Mouse (Mus musculus) midbrain, embryonic 16.5 days (tissue): Measurements from ENCODE around the gene Hmgcr. TPM values are rescaled to one million over a fixed set of nuclear protein-coding genes. Genes with fewer than 3 reads are reported as not detected.
"Not testable (repeated sequence)": the region's sequence is repeated elsewhere in the genome, so short reads cannot be mapped to it uniquely, and the experiment has no call there.

ENCODE experiments used
- ATAC-seq: fragments of 200-750 bp; cut with Nextera tagmentation; 2 replicates; pipeline ENCODE4 v1.8.0; 2017; ENCODE audit warnings: moderate TSS enrichment
- H3K27ac ChIP-seq: fragments of 300-500 bp; sonication (generic); 2 replicates; pipeline ENCODE4 v1.5.1; 2014; ENCODE audit warnings: mild to moderate bottlenecking, low read length, mixed read lengths
- H3K27me3 ChIP-seq: fragments of 300-500 bp; sonication (generic); 2 replicates; pipeline ENCODE4 v1.6.1; 2014; ENCODE audit warnings: low read depth, low read length, mixed read lengths; ENCODE audit not compliant: control insufficient read depth, insufficient read depth
- H3K36me3 ChIP-seq: fragments of 300-500 bp; sonication (generic); 2 replicates; pipeline ENCODE4 v1.6.1; 2014; ENCODE audit warnings: mild to moderate bottlenecking, low read length, moderate library complexity, mixed read lengths; ENCODE audit not compliant: control insufficient read depth, insufficient read depth
- H3K4me1 ChIP-seq: fragments of 300-500 bp; sonication (generic); 2 replicates; pipeline ENCODE4 v1.6.1; 2014; ENCODE audit warnings: mild to moderate bottlenecking, low read length, mixed read lengths; ENCODE audit not compliant: control insufficient read depth, insufficient read depth
- H3K4me2 ChIP-seq: fragments of 300-500 bp; sonication (generic); 2 replicates; pipeline ENCODE4 v1.6.1; 2014; ENCODE audit warnings: mild to moderate bottlenecking, low read length, mixed read lengths
- H3K4me3 ChIP-seq: fragments of 300-500 bp; sonication (generic); 2 replicates; pipeline ENCODE4 v1.5.1; 2014; ENCODE audit warnings: low read depth, mild to moderate bottlenecking, low read length, moderate library complexity, mixed read lengths
- H3K9ac ChIP-seq: fragments of 300-500 bp; sonication (generic); 2 replicates; pipeline ENCODE4 v1.6.1; 2014; ENCODE audit warnings: low read depth, low read length, mixed read lengths
- H3K9me3 ChIP-seq: fragments of 300-500 bp; sonication (generic); replicated peaks from 2 replicates; pipeline ENCODE4 v1.6.1; 2014; ENCODE audit warnings: mild to moderate bottlenecking, low read length, mixed read lengths; ENCODE audit not compliant: control insufficient read depth, poor library complexity, severe bottlenecking
- WGBS: fragments of 180-500 bp; shearing (Covaris S2); extraction: QIAGEN DNeasy Blood & Tissue Kit; methylation state at CpG from one replicate; pipeline ENCODE4 v1.1.7; 2014; 5-methylcytosine and 5-hydroxymethylcytosine counted together
- polyA plus RNA-seq: library from polyadenylated mRNA; unstranded; fragments of >200 nt; fragmentation: Nextera tagmentation; extraction: Ambion mirVana; gene quantifications from 2 replicates; pipeline ENCODE4 v1.2.1, GENCODE M21; 2015

The Hmgcr gene
- polyA plus RNA-seq, 1 experiment from 2014 or later, result 240 TPM

DNA sequence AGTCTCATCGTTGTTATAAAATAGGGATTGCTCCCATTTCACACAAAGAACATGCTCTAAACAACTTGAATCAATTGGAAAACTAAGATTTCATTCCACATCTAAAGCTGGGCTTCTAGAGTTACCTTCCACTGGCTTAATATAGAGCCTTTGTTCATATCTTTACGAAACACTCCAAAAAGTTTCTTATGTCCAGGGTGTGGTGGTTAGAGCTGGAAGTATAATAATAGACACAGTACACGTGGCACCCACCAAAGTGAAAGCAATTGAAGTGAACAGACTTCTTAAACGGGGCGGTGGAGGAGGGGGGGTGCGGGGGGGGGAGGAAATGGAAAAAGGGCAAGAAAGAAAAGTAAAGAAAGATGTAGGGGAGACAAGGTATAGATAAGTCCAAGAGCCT is 1.5 kb upstream of the Hmgcr start:
- H3K4me2 ChIP-seq, result no peak overlapping the region
- no peak overlapping the region for H3K4me3 ChIP-seq
- peak overlapping the region; percentile 99; the same call in 1 of the 2 replicates for H3K27ac ChIP-seq
- 79% methylated on average over 6 of the region's 6 CpGs for WGBS
- H3K9me3 ChIP-seq, result no peaks in the 10 kb centered on the region
- H3K9ac ChIP-seq, result no peak overlapping the region
- no peak for ATAC-seq
- no peaks in the 10 kb centered on the region for H3K36me3 ChIP-seq
- no peaks in the 10 kb centered on the region for H3K27me3 ChIP-seq
- peaks cover 28% of the 10 kb centered on the region for H3K4me1 ChIP-seq

DNA sequence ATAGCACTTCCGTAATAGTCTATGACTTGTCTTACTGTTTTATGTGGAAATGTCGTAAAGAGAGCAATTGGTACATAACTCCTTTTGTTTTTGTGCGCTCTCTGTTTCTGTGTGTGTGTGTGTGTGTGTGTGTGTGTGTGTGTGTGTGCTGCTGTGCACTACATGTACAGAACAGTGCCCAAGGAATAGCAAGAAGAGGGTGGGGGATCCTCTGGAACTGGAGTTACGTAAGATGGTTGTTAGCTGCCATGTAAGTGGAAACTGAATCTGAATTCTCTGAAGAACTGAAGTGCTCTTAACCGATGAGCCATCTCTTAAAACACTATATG is 1.1 kb upstream of the Hmgcr start:
- H3K9me3 ChIP-seq, result no peaks in the 10 kb centered on the region
- H3K9ac ChIP-seq, result no peak overlapping the region
- H3K36me3 ChIP-seq, result no peaks in the 10 kb centered on the region
- H3K27me3 ChIP-seq, result no peaks in the 10 kb centered on the region
- H3K27ac ChIP-seq, result peak overlapping the region; percentile 99
- no peak for ATAC-seq
- no peak overlapping the region for H3K4me3 ChIP-seq
- 91% methylated on average over 5 of the region's 5 CpGs for WGBS
- H3K4me2 ChIP-seq, result no peak overlapping the region
- peaks cover 32% of the 10 kb centered on the region for H3K4me1 ChIP-seq

DNA sequence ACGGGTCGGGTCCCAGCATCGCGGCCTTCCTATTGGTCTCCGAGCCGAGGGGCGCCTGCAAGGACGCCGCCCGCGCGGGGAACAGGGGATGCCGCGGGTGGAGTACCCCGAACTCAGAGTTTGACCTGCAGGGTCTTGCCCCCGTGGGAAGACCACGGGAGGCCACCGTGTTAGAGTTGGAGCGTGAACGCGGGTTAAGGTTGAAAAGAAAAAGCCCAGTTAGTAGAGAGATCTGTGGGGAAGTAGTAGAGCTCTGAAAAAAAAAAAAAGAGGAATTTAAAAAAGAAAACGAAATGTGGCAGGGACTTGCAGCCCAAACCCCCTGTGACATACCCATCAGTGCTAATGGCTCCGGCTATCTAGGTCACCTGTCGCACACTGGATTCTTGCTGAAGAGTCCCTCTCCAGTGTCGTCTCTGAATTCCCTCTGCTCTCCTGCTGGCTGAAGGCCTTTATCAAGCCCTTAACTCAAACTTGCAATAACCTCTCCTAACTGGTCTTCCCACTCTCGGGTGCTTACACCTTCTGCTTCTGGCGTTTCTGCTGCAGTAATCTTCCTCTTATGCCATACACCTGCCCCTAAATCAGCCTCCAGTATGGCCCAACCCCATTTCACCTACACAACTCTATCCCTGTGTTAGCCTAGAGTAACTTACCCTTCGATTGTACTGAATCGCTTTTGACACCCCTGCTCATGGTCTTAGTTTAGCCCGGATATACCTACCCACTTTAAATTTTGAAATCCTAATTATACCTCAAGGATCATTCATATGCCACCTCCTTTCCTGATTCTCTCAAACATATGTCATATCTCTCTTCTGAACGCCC is 556 bp upstream of the Hmgcr start:
- WGBS, result 12% methylated on average over 31 of the region's 31 CpGs
- Histone ChIP-seq H3K36me3 (no peaks in the 10 kb centered on the region), H3K4me3 (peak overlapping the region; percentile 99), H3K4me2 (peak overlapping the region; percentile 61), H3K27me3 (no peaks in the 10 kb centered on the region), H3K4me1 (peaks cover 36% of the 10 kb centered on the region), H3K27ac (peak overlapping the region; percentile 99), H3K9ac (peak overlapping the region; percentile 55), H3K9me3 (no peaks in the 10 kb centered on the region)
- peak; percentile 0 for ATAC-seq

DNA sequence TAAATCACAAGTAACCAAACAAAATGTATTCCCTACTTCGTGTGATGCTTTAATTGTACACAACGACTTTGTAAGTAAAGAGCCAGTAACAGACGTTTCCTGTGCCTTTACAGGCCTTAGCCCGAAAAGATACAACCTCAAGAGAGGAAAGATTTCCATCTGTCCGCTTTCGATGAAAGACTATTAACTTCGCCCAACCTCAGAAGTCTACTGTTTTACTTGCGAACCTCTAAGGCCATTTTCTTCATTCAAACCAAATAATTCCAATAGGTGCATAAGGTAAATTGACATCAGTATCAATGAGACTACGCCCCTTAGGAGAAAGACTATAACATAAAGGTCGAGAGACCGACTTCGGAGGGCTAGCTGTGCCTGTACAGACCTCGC is 724 bp downstream of the Hmgcr start:
- peak overlapping the region; percentile 99 for H3K4me3 ChIP-seq
- peak overlapping the region; percentile 64 for H3K4me2 ChIP-seq
- H3K9ac ChIP-seq, result peak overlapping the region; percentile 98
- H3K4me1 ChIP-seq, result peaks cover 36% of the 10 kb centered on the region
- no peaks in the 10 kb centered on the region for H3K27me3 ChIP-seq
- peaks cover 11% of the 10 kb centered on the region for H3K36me3 ChIP-seq
- H3K9me3 ChIP-seq, result no peaks in the 10 kb centered on the region
- ATAC-seq, result no peak
- peak overlapping the region; percentile 99 for H3K27ac ChIP-seq
- WGBS, result 1% methylated on average over 13 of the region's 13 CpGs

GRCm38 (mm10) chr13:96664419-96664974 is 6.2 kb downstream of the Hmgcr start:
- Histone ChIP-seq H3K4me1 (peaks cover 34% of the 10 kb centered on the region), H3K9ac (no peak overlapping the region), H3K36me3 (peaks cover 42% of the 10 kb centered on the region), H3K4me3 (no peak overlapping the region), H3K27me3 (no peaks in the 10 kb centered on the region), H3K4me2 (no peak overlapping the region), H3K27ac (no peak overlapping the region), H3K9me3 (no peaks in the 10 kb centered on the region)
- WGBS, result 95% methylated on average over 7 of the region's 7 CpGs
- no peak for ATAC-seq

DNA sequence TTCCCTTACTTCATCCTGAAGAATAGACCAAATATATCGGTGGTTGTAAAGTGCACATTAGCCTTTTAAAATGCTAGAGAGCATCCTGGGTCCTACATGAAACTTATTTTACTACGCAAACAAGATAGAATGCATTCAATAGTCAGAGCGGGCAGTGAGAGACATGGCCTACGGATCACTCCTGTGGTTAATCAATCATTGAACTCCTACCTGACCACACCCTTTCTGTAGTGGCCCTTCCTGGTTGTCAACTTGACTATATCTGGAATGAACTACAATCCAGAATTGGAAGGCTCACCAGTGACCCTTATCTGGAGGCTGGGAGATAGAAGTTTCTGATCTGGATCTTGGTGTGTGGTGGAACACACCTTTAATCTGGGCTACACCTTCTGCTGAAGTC is 7.6 kb downstream of the Hmgcr start:
- not testable (repeated sequence) for H3K9ac ChIP-seq, H3K9me3 ChIP-seq, H3K27me3 ChIP-seq, ATAC-seq, H3K4me2 ChIP-seq, H3K27ac ChIP-seq, H3K4me3 ChIP-seq
- Histone ChIP-seq H3K36me3 (peaks cover 54% of the 10 kb centered on the region), H3K4me1 (peaks cover 21% of the 10 kb centered on the region)
- 98% methylated on average over 4 of the region's 4 CpGs for WGBS

- H3K9me3 ChIP-seq, result no peaks in the 10 kb centered on the region
- H3K9ac ChIP-seq, result no peak overlapping the region
- H3K27me3 ChIP-seq, result no peaks in the 10 kb centered on the region
- no peak overlapping the region for H3K4me2 ChIP-seq
- H3K27ac ChIP-seq, result no peak overlapping the region
- ATAC-seq, result no peak
- no peak overlapping the region for H3K4me3 ChIP-seq
- WGBS, result 49% methylated on average over 10 of the region's 10 CpGs
- H3K36me3 ChIP-seq, result peaks cover 66% of the 10 kb centered on the region
- H3K4me1 ChIP-seq, result peaks cover 4% of the 10 kb centered on the region
Measured at GRCm38 (mm10) chr13:96660095-96660860, 10.5 kb downstream of the Hmgcr start.

DNA sequence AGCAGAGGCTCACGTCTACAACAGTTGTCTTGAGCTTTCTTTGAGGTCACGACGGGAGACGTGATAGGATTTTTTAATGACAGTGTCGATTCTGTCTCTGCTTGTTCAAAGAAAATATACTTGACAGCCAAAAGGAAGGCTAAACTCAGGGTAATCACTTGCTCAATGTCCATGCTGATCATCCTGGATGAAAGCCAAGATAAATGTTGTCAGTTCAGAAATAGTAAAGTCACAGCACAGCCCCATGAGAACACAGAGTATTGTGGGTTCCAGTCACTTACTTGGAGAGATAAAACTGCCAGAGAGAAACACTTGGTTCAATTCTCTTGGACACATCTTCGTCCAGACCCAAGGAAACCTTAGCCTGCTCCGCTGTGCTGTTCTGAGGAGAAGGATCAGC is 11.8 kb downstream of the Hmgcr start:
- no peak for ATAC-seq
- no peak overlapping the region for H3K27ac ChIP-seq
- WGBS, result 89% methylated on average over 7 of the region's 7 CpGs

GRCm38 (mm10) chr13:96656673-96657072 is 14.1 kb downstream of the Hmgcr start:
- Histone ChIP-seq H3K4me2 (no peak overlapping the region), H3K9me3 (no peaks in the 10 kb centered on the region), H3K9ac (no peak overlapping the region), H3K27me3 (no peaks in the 10 kb centered on the region), H3K36me3 (peaks cover 68% of the 10 kb centered on the region), H3K4me3 (no peak overlapping the region), H3K27ac (no peak overlapping the region), H3K4me1 (peaks cover 4% of the 10 kb centered on the region)
- ATAC-seq, result no peak
- WGBS, result 78% methylated on average over 1 of the region's 1 CpGs

More for the DNA sequence above, 11.8 kb downstream of the Hmgcr start:
- Histone ChIP-seq H3K36me3 (peaks cover 67% of the 10 kb centered on the region), H3K9ac (no peak overlapping the region), H3K27me3 (no peaks in the 10 kb centered on the region), H3K4me3 (no peak overlapping the region), H3K4me2 (no peak overlapping the region), H3K4me1 (peaks cover 4% of the 10 kb centered on the region), H3K9me3 (no peaks in the 10 kb centered on the region)
